Comparison of ENCODE assay signal across 26 mouse cellular contexts in genomic region chr2:27686335-27686734, GRCm38 (mm10). TPM values are rescaled to one million over a fixed set of nuclear protein-coding genes. Genes with fewer than 3 reads are reported as not detected.
DNase-seq lines count a peak whose midpoint lies in the region; ATAC-seq and TF ChIP-seq lines count a peak whose summit lies in the region.
"Had no signal": no experiment of that assay in that cellular context is flagged by ENCODE, and none has a peak within 500 bp of the region (broad histone marks: within the 10 kb centered on the region; RNA-seq: fewer than 3 reads in every experiment).

No protein-coding gene starts in this region.

- H3K9ac ChIP-seq in forebrain, embryonic 16.5 days (replicated peaks; ENCODE audit: low read depth, low read length): no peak overlapping the region
- H3K9ac ChIP-seq in kidney, embryonic 14.5 days (ENCODE audit: low read depth, low read length): no peak overlapping the region
- H3K9ac ChIP-seq in liver, adult 2 months (ENCODE audit: low read depth, low read length): peak overlapping the region; percentile 53; the same call in 1 of the 2 replicates
- no peak overlapping the region for H3K9ac ChIP-seq in liver, embryonic 12.5 days
- H3K9ac ChIP-seq: embryonic facial prominence, embryonic 13.5 days; forebrain, embryonic 13.5 days; hindbrain, embryonic 12.5 days; limb, embryonic 15.5 days; neural tube, embryonic 15.5 days; stomach, embryonic 15.5 days had no signal

- no peak overlapping the region for H3K4me3 ChIP-seq in forebrain, embryonic 10.5 days
- H3K4me3 ChIP-seq in forebrain, embryonic 16.5 days (replicated peaks; ENCODE audit: low read length): no peak overlapping the region
- H3K4me3 ChIP-seq in kidney, embryonic 14.5 days (ENCODE audit: low read length): no peak overlapping the region
- no peak overlapping the region for H3K4me3 ChIP-seq in liver, adult 2 months (ENCODE audit: insufficient read depth, low read depth, low read length)
- H3K4me3 ChIP-seq in liver, embryonic 12.5 days: no peak overlapping the region
- H3K4me3 ChIP-seq: embryonic facial prominence, embryonic 13.5 days; erythroblast, embryonic 14.5 days; forebrain, embryonic 13.5 days; hindbrain, embryonic 12.5 days; limb, embryonic 15.5 days; neural tube, embryonic 15.5 days; stomach, embryonic 15.5 days had no signal

- ATAC-seq in forebrain, embryonic 16.5 days: no peak
- ATAC-seq in kidney, embryonic 14.5 days (ENCODE audit: low FRiP score, low TSS enrichment): no peak
- no peak for ATAC-seq in liver, embryonic 12.5 days
- ATAC-seq: forebrain, embryonic 13.5 days had no signal

- H3K79me2 ChIP-seq in liver, adult 2 months (ENCODE audit: control insufficient read depth, insufficient read depth, low read length): peaks cover 93% of the 10 kb centered on the region

- no peak for DNase-seq in forebrain, embryonic 10.5 days (ENCODE audit: extremely low spot score, low spot score)
- DNase-seq in kidney, adult 11 months: peak; percentile 55
- peak; percentile 82 for DNase-seq in liver, adult 2 months (ENCODE audit: extremely low read depth, low read depth, low spot score)
- DNase-seq in embryo, embryonic 10.5 days (ENCODE audit: low spot score): no peak
- DNase-seq: adrenal gland, postnatal 10 days; cerebellum, adult 2 months; cerebellum, postnatal 25 days; embryo, embryonic 11 days; gastrocnemius, postnatal 14 days; lung, adult 18-20 months; lung, postnatal 10 days; right cerebral cortex, adult 18-20 months; right cerebral cortex, postnatal 4 days; thymus, adult 18-20 months; thymus, postnatal 36 days had no signal

- H3K27me3 ChIP-seq in forebrain, embryonic 10.5 days (ENCODE audit: poor library complexity, severe bottlenecking): 0 out of 2 replicates have a peak, but pooled peaks cover 8% of the 10 kb centered on the region
- H3K27me3 ChIP-seq in forebrain, embryonic 16.5 days (replicated peaks; ENCODE audit: control insufficient read depth, insufficient read depth, low read length): no peaks in the 10 kb centered on the region
- no peaks in the 10 kb centered on the region for H3K27me3 ChIP-seq in kidney, embryonic 14.5 days (ENCODE audit: control insufficient read depth, insufficient read depth, low read length)
- H3K27me3 ChIP-seq in liver, adult 2 months (ENCODE audit: control insufficient read depth, insufficient read depth, low read length): no peaks in the 10 kb centered on the region
- H3K27me3 ChIP-seq in liver, embryonic 12.5 days (replicated peaks): no peaks in the 10 kb centered on the region
- H3K27me3 ChIP-seq: embryonic facial prominence, embryonic 13.5 days; forebrain, embryonic 13.5 days; hindbrain, embryonic 12.5 days; limb, embryonic 15.5 days; neural tube, embryonic 15.5 days; stomach, embryonic 15.5 days had no signal

- no peak for TF ChIP-seq CTCF in liver, adult 2 months (IDR thresholded peaks at IDR 0.05; ENCODE audit: low read depth, low read length)

- no peaks in the 10 kb centered on the region for H3K36me3 ChIP-seq in forebrain, embryonic 10.5 days (replicated peaks)
- H3K36me3 ChIP-seq in forebrain, embryonic 16.5 days (ENCODE audit: control insufficient read depth, insufficient read depth): no peaks in the 10 kb centered on the region
- H3K36me3 ChIP-seq in kidney, embryonic 14.5 days (ENCODE audit: control insufficient read depth, insufficient read depth, low read length): no peaks in the 10 kb centered on the region
- H3K36me3 ChIP-seq in liver, adult 2 months (ENCODE audit: control insufficient read depth, insufficient read depth, low read length): no peaks in the 10 kb centered on the region
- H3K36me3 ChIP-seq in liver, embryonic 12.5 days: no peaks in the 10 kb centered on the region
- H3K36me3 ChIP-seq: embryonic facial prominence, embryonic 13.5 days; hindbrain, embryonic 12.5 days; limb, embryonic 15.5 days; neural tube, embryonic 15.5 days; stomach, embryonic 15.5 days had no signal

- 93% methylated on average over 2 of the region's 2 CpGs for WGBS in forebrain, embryonic 10.5 days
- WGBS in forebrain, embryonic 16.5 days: 92% methylated on average over 2 of the region's 2 CpGs
- WGBS in kidney, embryonic 14.5 days: 86% methylated on average over 2 of the region's 2 CpGs
- 45% methylated on average over 2 of the region's 2 CpGs for WGBS in liver, adult 2 months
- 63% methylated on average over 2 of the region's 2 CpGs for WGBS in liver, embryonic 12.5 days (ENCODE audit: insufficient replicate concordance)

- no peak overlapping the region for H3K4me2 ChIP-seq in forebrain, embryonic 16.5 days (ENCODE audit: low read length)
- H3K4me2 ChIP-seq in kidney, embryonic 14.5 days (replicated peaks; ENCODE audit: low read depth, low read length): no peak overlapping the region
- H3K4me2 ChIP-seq in liver, embryonic 12.5 days: no peak overlapping the region
- H3K4me2 ChIP-seq: embryonic facial prominence, embryonic 13.5 days; forebrain, embryonic 13.5 days; hindbrain, embryonic 12.5 days; limb, embryonic 15.5 days; midbrain, embryonic 11.5 days; neural tube, embryonic 15.5 days; stomach, embryonic 15.5 days had no signal

- no peaks in the 10 kb centered on the region for H3K9me3 ChIP-seq in forebrain, embryonic 10.5 days
- H3K9me3 ChIP-seq in forebrain, embryonic 16.5 days (ENCODE audit: control insufficient read depth, low read length): no peaks in the 10 kb centered on the region
- no peaks in the 10 kb centered on the region for H3K9me3 ChIP-seq in kidney, embryonic 14.5 days (ENCODE audit: control insufficient read depth, low read length)
- no peaks in the 10 kb centered on the region for H3K9me3 ChIP-seq in liver, embryonic 12.5 days (replicated peaks)
- H3K9me3 ChIP-seq: embryonic facial prominence, embryonic 13.5 days; forebrain, embryonic 13.5 days; hindbrain, embryonic 12.5 days; limb, embryonic 15.5 days; neural tube, embryonic 15.5 days; stomach, embryonic 15.5 days had no signal

- H3K27ac ChIP-seq in forebrain, embryonic 10.5 days: 0 out of 2 replicates have a peak overlapping the region, but pooled peaks have one; percentile 1
- no peak overlapping the region for H3K27ac ChIP-seq in forebrain, embryonic 16.5 days (ENCODE audit: low read length)
- H3K27ac ChIP-seq in kidney, embryonic 14.5 days (ENCODE audit: low read depth, low read length): no peak overlapping the region
- peak overlapping the region; percentile 40 for H3K27ac ChIP-seq in liver, adult 2 months (replicated peaks; ENCODE audit: insufficient read depth, low read depth, low read length)
- H3K27ac ChIP-seq in liver, embryonic 12.5 days: no peak overlapping the region
- H3K27ac ChIP-seq: embryonic facial prominence, embryonic 13.5 days; forebrain, embryonic 13.5 days; hindbrain, embryonic 12.5 days; neural tube, embryonic 15.5 days; stomach, embryonic 15.5 days had no signal

- H3K4me1 ChIP-seq in forebrain, embryonic 10.5 days: peaks cover 74% of the 10 kb centered on the region
- H3K4me1 ChIP-seq in forebrain, embryonic 16.5 days (replicated peaks; ENCODE audit: control insufficient read depth, insufficient read depth, low read length): peaks cover 6% of the 10 kb centered on the region
- peaks cover 44% of the 10 kb centered on the region for H3K4me1 ChIP-seq in kidney, embryonic 14.5 days (ENCODE audit: control insufficient read depth, insufficient read depth, low read length)
- peaks cover 88% of the 10 kb centered on the region for H3K4me1 ChIP-seq in liver, adult 2 months (ENCODE audit: control insufficient read depth, insufficient read depth, low read length)
- peaks cover 62% of the 10 kb centered on the region for H3K4me1 ChIP-seq in liver, embryonic 12.5 days

- no peak for TF ChIP-seq POLR2A in liver, adult 2 months (IDR thresholded peaks at IDR 0.05; ENCODE audit: extremely low read depth, insufficient read depth, low read length)

RNA-seq across cellular contexts. Expression of gene Rxra, which starts 10.1 kb away (rescaled TPM):
- polyA plus RNA-seq in forebrain, embryonic 10.5 days (2016; fragmentation: Nextera tagmentation; extraction: Ambion mirVana): 7.7 and 7.8 TPM in 2 replicates
- 2.4 and 3.4 TPM in 2 replicates for polyA plus RNA-seq in forebrain, embryonic 16.5 days (2015; fragmentation: Nextera tagmentation; extraction: Ambion mirVana)
- 5.9 and 6.2 TPM in 2 replicates for polyA plus RNA-seq in kidney, embryonic 14.5 days (2014; fragmentation: Nextera tagmentation; extraction: Ambion mirVana)
- total RNA-seq in liver, adult 2 months (2014; rRNA removed): 108 and 124 TPM in 2 replicates
- polyA plus RNA-seq in liver, adult 2 months (2012; rRNA removed): 303 and 313 TPM in 2 replicates
- polyA plus RNA-seq in liver, embryonic 12.5 days (2016; fragmentation: Nextera tagmentation; extraction: Ambion mirVana): 3.9 and 4.2 TPM in 2 replicates

Comparison
In these comparisons a context has a peak if more than half of its experiments do, and no peak if none do; other contexts are left out.
1. H3K27ac ChIP-seq: peak in forebrain, embryonic 10.5 days (single experiment) and liver, adult 2 months (single experiment); none in forebrain, embryonic 16.5 days (single experiment), kidney, embryonic 14.5 days (single experiment) and liver, embryonic 12.5 days (single experiment).
2. RNA of gene Rxra, which starts 10.1 kb away (polyA plus RNA-seq): 303 to 313 TPM in liver, adult 2 months; 7.7 to 7.8 TPM in forebrain, embryonic 10.5 days, 5.9 to 6.2 TPM in kidney, embryonic 14.5 days, 3.9 to 4.2 TPM in liver, embryonic 12.5 days and 2.4 to 3.4 TPM in forebrain, embryonic 16.5 days; every median in the first group is over 10 times any median in the second.
3. DNase-seq: peak in kidney, adult 11 months (single experiment) and liver, adult 2 months (single experiment); none in forebrain, embryonic 10.5 days (single experiment) and embryo, embryonic 10.5 days (single experiment).